Mouse (Mus musculus) ES-Bruce4 (cell line): ENCODE data around the gene Caps2.

ENCODE experiments used
- CTCF ChIP-seq: IDR thresholded peaks from one replicate; pipeline ENCODE4 v1.8.1; 2011; ENCODE audit warnings: low read depth, low read length
- EP300 ChIP-seq: IDR thresholded peaks from 2 replicates; pipeline ENCODE4 v1.6.1; 2011; ENCODE audit warnings: low read depth, low read length; ENCODE audit not compliant: insufficient read depth

DNA sequence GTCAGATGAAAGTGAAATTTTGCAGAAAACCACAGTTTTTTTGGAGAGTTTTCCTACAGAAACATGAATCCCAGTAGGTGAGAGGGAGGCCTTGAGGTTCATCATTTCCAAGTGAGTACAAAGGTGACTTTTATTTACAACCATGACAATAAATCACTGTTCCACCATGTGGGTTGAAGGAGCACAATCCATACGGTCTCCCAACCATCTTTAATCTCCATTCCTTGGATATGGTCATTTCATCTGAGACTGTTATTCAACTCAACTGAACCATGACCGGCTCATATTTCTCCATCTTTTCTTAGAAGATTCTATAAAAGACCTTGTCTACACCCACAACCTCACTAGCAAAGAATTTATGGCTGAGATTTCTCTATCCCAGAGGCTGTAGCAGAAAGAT is 84.9 kb downstream of the Caps2 start:
- no peak for TF ChIP-seq EP300
- TF ChIP-seq CTCF, result no peak
